Mouse (Mus musculus) layer of hippocampus, adult 2 months (tissue): ENCODE data around the gene Zbtb32. TPM values are rescaled to one million over a fixed set of nuclear protein-coding genes. Genes with fewer than 3 reads are reported as not detected.
A peak's percentile ranks its signal among the peaks of the same experiment; 100 is the strongest.

Source experiments
- DNase-seq, 2 experiments: peaks; one replicate each; pipeline ENCODE4 v3.0.0; 2022; ENCODE audit warnings: low spot score in 2 of 2
- H3K27ac ChIP-seq: fragments of 200-600 bp; 2 replicates; pipeline ENCODE4 v1.8.1; 2022
- H3K4me3 ChIP-seq: fragments of 200-600 bp; 2 replicates; pipeline ENCODE4 v1.8.1; 2022; ENCODE audit warnings: mild to moderate bottlenecking
- CTCF ChIP-seq: fragments of 200-600 bp; conservative IDR thresholded peaks from 2 replicates; pipeline ENCODE4 v1.8.1; 2022; ENCODE audit warnings: antibody characterized with exemption, mild to moderate bottlenecking, moderate library complexity
- long read RNA-seq, 2 experiments: library from polyadenylated mRNA; stranded (forward); transcript quantifications; one replicate each; pipeline ENCODE4 v2.0.0; 2021; ENCODE audit warnings: borderline mapping rate in 2 of 2
- total RNA-seq, 2 experiments: library from RNA; stranded (reverse); gene quantifications; 2 replicates each; pipeline ENCODE4 v1.2.3; 2021

Gene Zbtb32
- not detected for total RNA-seq
- long read RNA-seq, experiment 1, result 0 reads
- long read RNA-seq, experiment 2, result 0 reads

DNA sequence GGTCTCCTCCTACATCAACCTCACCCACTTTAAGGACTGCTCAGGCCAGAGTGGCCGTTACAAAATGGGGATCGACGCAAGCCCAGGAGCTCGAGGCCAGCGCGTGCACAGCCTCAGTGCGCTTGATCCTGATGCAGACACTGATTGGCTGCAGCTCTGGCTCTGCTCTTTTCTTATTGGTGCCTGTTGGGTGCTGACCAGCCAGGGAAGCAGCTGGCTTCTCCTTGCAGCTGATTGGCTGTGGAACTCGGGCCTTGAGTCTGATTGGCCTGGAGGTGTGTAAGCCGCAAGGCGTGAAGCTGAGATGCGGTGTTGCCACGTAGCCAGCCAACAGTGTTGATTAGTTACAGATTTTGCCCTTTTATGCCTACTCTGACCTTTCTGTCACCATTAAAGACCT, at the start of gene Zbtb32:
Zbtb32 (minus strand) TSS at position 124 of the 400 bp plus-strand sequence.
- no peak for DNase-seq
- Histone ChIP-seq H3K4me3 (peak within 1 kb of the TSS; percentile 38), H3K27ac (no peak within 1 kb of the TSS)
- no peak for TF ChIP-seq CTCF

DNA sequence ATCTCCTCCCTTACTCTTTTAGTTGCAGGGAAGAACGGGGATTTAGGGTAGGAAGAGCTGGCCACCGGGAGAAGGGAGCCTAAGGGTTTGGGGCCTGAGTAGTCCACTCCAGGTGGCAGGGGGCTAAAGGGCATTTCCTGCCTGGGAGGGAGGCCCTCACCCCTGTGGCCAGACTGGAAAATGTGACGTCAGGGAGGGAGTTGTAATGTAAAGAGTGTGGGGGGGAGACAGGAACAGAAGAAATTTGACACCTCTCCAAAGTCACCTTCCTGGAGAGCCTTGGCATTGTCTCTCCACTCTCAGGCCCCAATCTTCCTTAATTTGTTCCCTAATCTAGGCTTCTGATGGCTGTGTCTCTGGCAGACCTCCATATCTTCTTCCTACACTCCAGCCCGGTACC, 40.4 kb upstream of the Zbtb32 start:
- no peak for DNase-seq
- Histone ChIP-seq H3K27ac (no peak overlapping the region), H3K4me3 (no peak overlapping the region)
- no peak for TF ChIP-seq CTCF

DNA sequence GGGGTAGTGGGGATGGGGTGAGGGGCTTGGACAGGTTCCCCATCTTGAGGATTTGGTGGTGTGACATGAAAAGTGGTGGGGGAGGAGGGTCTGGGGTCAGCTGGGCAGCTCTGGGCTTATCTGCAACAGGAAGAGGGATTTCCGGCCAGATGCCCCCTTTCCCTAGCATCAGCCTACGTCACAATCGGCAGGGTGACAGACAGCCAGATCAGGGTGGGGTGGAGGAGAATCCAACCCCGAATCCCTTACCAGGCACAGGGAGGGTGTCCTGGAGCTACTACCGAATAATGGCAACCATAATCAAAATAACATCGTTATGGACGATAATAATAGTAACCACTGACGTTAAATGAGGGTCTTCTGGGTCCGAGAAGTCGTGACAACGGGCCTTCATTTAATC, 37.7 kb upstream of the Zbtb32 start:
- no peak overlapping the region for H3K4me3 ChIP-seq
- TF ChIP-seq CTCF, result no peak
- H3K27ac ChIP-seq, result no peak overlapping the region
- DNase-seq, result no peak

DNA sequence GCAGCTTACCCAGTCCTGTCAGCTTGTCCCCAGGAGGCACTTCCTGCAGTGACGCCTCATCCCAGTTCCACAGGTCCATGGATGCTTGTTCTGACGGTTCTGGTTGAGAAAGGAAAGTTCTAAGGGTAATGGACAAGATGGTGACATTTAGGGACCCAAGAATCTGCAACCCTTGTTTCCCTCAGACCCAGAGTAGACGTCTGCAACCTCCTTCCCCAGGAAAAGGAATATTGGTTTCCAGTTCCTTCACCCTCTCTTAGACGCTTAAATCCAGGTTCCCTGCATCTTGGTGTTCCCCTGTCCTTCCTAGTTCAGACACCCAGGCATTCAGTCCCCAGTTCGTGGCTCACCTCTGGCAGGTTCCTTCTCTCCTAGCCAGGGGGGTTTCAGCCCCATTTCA, 37.0 kb upstream of the Zbtb32 start, which contains the start of gene Etv2:
Etv2 (minus strand) TSS at position 101 of the 400 bp plus-strand sequence.
- no peak for DNase-seq
- no peak for TF ChIP-seq CTCF
- Histone ChIP-seq H3K4me3 (no peak within 1 kb of the TSS), H3K27ac (no peak within 1 kb of the TSS)

DNA sequence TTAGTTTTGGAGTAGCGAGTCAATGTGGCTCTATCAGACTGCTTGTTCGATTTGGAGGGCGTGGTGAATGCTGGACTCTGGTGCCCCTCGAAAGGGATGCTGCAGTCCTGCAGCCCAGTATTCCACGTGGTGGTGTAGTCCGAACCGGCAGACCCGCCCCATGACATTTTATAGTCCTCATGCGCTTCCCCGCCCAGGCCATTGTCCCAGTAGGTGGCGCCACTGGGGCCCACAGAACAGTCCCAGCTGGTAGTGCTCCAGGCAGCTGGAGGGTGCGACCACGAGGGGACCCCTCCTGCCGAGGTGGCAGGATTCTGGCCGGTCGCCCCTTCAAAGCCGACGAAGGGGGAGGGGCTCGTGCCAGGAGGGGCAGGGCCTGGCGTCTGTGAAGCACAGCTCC, 35.9 kb upstream of the Zbtb32 start:
- peak; percentile 72 for TF ChIP-seq CTCF
- peak in 1 of 2 experiments; percentile 32 for DNase-seq
- H3K27ac ChIP-seq, result no peak overlapping the region
- H3K4me3 ChIP-seq, result no peak overlapping the region

DNA sequence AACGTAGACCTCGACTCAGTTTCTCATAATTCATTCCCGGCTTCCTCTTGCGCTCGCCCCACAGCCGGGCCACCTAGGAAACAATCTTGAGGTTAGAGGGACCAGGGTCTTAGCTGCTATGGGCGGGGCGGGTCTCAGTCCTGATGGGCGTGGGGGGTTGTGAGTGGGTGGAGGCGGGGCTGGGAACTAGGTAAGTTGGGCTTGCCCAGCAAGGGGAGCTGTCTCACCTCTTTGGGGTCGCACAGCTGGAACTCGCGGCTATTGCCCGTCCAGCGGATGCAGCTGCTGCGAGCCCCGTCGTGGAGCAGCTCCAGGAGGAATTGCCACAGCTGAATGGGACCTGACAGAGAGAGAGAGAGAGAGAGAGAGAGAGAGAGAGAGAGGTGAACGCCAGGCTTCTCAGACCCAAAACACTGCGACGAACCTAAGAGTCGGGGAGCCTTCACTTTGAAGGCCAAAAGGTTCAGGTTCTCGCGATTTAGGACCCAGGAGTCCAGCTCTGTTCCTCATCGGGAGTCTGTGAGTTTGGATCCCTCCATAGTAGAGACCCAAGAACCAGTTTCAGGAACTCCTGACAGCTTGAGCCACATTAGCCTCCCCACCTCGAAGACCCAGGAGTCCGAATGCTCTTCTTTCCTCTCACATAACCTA, 35.2 kb upstream of the Zbtb32 start:
- H3K27ac ChIP-seq, result no peak overlapping the region
- no peak overlapping the region for H3K4me3 ChIP-seq
- TF ChIP-seq CTCF, result no peak
- DNase-seq, result no peak

DNA sequence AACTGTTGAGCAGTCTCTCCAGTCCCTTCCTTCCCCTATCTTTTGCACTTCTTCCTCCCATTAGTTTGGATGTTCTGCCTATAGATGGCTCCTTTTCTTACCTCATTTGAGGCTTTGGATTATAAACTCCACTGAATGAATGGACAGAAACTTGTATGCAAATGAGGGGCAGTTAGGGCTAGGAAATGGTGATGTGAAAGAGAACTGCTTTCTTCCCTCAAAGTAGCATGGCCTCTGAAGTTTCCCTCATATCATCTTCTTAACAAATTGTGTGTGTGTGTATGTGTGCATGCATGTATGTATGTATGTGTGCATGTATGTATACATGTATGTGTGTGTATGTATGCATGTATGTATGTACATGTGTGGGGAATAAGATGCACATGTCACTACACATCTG, 30.3 kb upstream of the Zbtb32 start:
- no peak overlapping the region for H3K27ac ChIP-seq
- no peak for TF ChIP-seq CTCF
- no peak for DNase-seq
- no peak overlapping the region for H3K4me3 ChIP-seq

DNA sequence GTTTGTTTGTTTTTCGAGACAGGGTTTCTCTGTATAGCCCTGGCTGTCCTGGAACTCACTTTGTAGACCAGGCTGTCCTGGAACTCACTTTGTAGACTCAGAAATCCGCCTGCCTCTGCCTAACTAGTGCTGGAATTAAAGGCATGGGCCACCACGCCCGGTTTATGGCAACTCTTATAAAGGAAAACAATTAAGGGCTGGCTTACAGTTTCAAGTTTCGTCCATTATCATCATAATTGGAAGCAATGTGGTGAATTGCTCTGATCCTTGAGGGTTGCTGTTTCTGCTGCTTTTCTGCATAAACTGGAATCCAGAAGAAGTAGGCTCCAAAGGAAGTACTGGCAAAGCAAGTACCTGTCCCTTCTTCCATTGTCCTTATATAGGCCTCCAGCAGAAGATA, 27.9 kb upstream of the Zbtb32 start:
- no peak for DNase-seq
- TF ChIP-seq CTCF, result no peak
- Histone ChIP-seq H3K27ac (no peak overlapping the region), H3K4me3 (no peak overlapping the region)

DNA sequence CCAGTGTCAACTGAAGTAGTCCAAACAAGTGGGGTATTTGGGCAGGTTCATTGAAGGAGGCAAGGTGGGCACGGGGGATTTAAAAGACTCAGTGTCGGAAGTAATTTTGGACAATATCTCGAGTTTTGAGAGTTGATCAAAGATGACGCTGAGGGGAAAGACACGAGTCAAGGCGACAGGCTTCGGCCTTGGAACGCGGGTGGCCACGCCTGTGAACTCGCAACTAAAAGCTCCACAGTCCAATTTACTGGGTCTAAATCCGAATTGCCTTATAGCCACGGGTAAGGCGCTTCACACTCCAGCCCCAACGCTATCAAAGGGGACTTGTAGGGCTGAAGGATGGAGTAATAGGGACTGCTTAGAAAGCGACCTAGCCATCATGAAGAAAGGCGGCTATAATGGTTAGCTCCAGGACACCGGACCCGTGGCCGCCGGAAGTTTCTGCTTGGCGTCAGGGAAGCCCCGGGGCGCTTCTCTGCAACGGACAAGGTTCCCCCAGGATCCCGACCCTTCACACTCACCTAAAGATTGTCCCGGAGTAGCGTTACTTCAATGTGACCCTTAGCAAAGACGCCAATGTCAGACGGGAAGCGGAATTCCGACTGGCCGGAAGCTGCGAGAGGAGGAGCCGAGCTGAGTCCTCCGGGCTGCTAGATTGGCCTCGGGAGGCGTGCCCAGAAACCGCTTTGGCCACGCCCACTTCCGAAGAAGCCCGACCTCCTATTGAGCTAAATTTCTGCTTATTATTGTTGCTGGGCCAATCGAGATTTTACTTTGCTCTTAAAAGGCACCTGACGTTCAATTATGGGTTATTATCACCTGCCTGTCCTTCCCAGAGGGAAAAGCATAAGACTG, 27.0 kb upstream of the Zbtb32 start, which contains the start of gene Cox6b1:
Cox6b1 (minus strand) TSS at position 622 of the 855 bp plus-strand sequence.
- H3K4me3 ChIP-seq, result peak within 1 kb of the TSS; percentile 92
- H3K27ac ChIP-seq, result peak within 1 kb of the TSS; percentile 94
- peak; percentile 84 to 89 for DNase-seq
- TF ChIP-seq CTCF, result no peak

DNA sequence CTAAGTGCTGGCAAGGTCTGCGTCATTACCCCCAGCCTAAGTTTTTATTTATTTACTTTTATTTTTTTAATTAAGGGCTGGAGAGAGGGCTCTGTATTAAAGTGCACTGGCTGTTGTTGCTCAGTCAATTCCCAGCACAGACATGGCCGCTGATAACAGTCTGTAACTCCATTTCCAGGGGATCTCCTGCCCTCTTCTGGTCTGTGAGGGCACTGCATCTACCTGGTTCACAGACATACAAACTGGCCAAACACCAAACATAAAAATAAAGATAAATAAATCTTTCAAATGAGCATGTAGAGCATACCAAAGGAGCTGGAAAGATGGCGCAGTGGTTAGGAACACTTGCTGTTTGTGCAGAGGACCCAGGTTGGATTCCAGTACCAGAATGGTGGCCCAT, 20.5 kb upstream of the Zbtb32 start:
- Histone ChIP-seq H3K4me3 (no peak overlapping the region), H3K27ac (no peak overlapping the region)
- peak; percentile 78 for TF ChIP-seq CTCF
- DNase-seq, result no peak

DNA sequence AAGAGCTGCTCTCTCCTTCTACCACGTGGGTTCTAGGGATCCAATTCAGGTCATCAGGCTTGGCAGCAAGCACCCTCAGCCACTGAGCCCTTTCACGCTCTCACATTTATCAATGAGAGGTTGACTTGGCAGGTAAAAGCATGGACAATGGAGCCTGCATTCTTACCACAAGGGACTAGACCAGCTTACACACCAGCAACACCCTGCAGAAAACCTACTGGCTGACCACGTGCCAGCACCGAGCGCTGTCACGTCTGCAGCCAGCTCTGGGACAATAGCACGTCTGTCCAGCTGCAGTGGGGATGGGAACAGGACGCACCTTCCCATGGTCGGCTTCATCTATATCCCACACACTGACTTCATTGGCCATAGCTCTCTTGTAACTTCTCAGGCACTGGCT, 19.9 kb upstream of the Zbtb32 start:
- TF ChIP-seq CTCF, result no peak
- no peak overlapping the region for H3K4me3 ChIP-seq
- DNase-seq, result no peak
- H3K27ac ChIP-seq, result no peak overlapping the region

DNA sequence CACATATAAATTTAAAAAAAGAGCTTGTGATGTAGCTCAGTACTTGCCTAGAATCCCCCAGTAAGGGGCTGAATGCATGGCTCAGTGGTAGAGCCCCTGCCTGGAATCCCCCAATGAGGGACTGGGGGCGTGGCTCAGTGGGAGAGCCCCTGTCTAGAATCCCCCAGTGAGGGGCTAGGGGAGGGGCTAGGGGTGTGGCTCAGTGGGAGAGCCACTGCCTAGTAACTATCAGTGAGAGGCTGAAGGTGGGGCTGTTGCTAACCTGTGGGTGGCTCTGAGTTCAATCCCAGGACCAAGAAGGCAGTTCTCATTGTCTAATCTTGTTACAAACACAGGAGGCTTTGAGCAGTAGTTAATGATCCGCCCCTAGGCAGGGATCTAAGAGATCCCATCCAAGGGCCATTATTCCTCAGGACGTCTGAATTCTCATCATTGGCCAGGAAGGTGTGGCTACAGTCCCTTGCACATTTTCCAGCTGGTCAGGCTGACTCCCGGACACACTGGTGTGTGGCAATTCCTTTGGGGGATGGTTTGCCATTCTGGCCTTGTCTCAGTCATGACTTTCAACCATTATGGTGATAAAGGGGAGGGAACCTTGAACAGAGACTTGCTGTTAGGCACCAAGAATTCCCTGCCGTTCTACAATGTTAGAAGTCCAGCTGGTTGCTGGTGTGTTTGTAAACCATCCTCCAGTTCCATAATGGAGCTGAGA, 16.5 kb upstream of the Zbtb32 start:
- TF ChIP-seq CTCF, result no peak
- Histone ChIP-seq H3K27ac (no peak overlapping the region), H3K4me3 (no peak overlapping the region)
- DNase-seq, result no peak

DNA sequence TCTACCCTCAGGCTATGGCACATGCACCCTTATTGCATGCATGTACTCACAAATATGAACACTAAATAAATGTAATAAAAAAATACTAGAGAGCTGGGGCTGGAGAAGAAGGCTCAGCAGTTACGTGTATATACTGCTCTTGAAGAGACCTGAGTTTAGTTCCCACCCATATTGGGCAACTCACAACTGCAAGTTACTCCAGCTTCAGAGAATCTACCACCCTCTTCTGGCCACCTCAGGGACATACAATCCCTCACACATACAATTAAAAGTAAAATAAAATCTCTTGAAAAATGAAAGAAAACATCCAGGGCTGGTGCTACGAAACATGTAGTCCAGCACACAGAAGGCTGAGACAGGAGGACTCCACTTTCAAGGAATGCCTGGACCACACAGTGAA, 15.7 kb upstream of the Zbtb32 start:
- no peak overlapping the region for H3K4me3 ChIP-seq
- DNase-seq, result no peak
- peak; percentile 59 for TF ChIP-seq CTCF
- no peak overlapping the region for H3K27ac ChIP-seq
